Mouse (Mus musculus) MEL (cell line): ENCODE measurements around the gene Rgs6. TPM values are rescaled to one million over a fixed set of nuclear protein-coding genes. Genes with fewer than 3 reads are reported as not detected.

Experiments used
- DNase-seq: peaks from one replicate; pipeline ENCODE4 v3.0.0; 2011; ENCODE audit warnings: low read depth, low spot score
- H3K27ac ChIP-seq: 2 replicates; pipeline ENCODE4 v1.5.1; 2012; ENCODE audit warnings: low read depth, mild to moderate bottlenecking, control low read depth, low read length, moderate library complexity; ENCODE audit not compliant: control insufficient read depth
- H3K27me3 ChIP-seq, 2 experiments: fragments of 150-350 bp in 1 of 2; sonication (generic) in 1 of 2; 2 replicates each; pipeline ENCODE4 v1.6.1; 2012; ENCODE audit warnings: low read length in 2 of 2, mild to moderate bottlenecking in 2 of 2, improper control_type of control experiment in 1 of 2, moderate library complexity in 1 of 2; ENCODE audit not compliant: insufficient read depth in 2 of 2, control insufficient read depth in 1 of 2
- H3K36me3 ChIP-seq, 2 experiments: 2 replicates each; pipeline ENCODE4 v1.6.1; 2012 to 2014; ENCODE audit warnings: low read length in 2 of 2, improper control_type of control experiment in 1 of 2, inconsistent platforms in 1 of 2, mild to moderate bottlenecking in 1 of 2; ENCODE audit not compliant: insufficient read depth in 2 of 2, control insufficient read depth in 1 of 2
- H3K4me1 ChIP-seq, 2 experiments: fragments of 150-350 bp in 1 of 2; sonication (generic) in 1 of 2; 2 replicates each; pipeline ENCODE4 v1.6.1; 2012; ENCODE audit warnings: low read length in 2 of 2, improper control_type of control experiment in 1 of 2, mild to moderate bottlenecking in 1 of 2; ENCODE audit not compliant: insufficient read depth in 2 of 2, control insufficient read depth in 1 of 2
- H3K4me3 ChIP-seq, 2 experiments: fragments of 150-350 bp in 1 of 2; sonication (generic) in 1 of 2; 2 replicates each; pipeline ENCODE4 v1.5.1; 2012; ENCODE audit warnings: low read depth in 2 of 2, low read length in 2 of 2, mild to moderate bottlenecking in 2 of 2, moderate library complexity in 2 of 2, control low read depth in 1 of 2, improper control_type of control experiment in 1 of 2; ENCODE audit not compliant: control insufficient read depth in 1 of 2, insufficient read depth in 1 of 2
- H3K79me2 ChIP-seq: 2 replicates; pipeline ENCODE4 v1.6.1; 2012; ENCODE audit warnings: mild to moderate bottlenecking, low read length, moderate library complexity; ENCODE audit not compliant: control insufficient read depth, poor library complexity, insufficient read depth
- H3K9ac ChIP-seq: 2 replicates; pipeline ENCODE4 v1.6.1; 2012; ENCODE audit warnings: low read depth, mild to moderate bottlenecking, control low read depth, low read length, moderate library complexity; ENCODE audit not compliant: control insufficient read depth, poor library complexity, severe bottlenecking
- H3K9me3 ChIP-seq: fragments of 150-350 bp; sonication (generic); replicated peaks from 2 replicates; pipeline ENCODE4 v1.6.1; 2012; ENCODE audit warnings: mild to moderate bottlenecking, low read length, improper control_type of control experiment, moderate library complexity; ENCODE audit not compliant: insufficient read depth
- BHLHE40 ChIP-seq: IDR thresholded peaks from 2 replicates; pipeline ENCODE4 v1.6.1; 2012; ENCODE audit warnings: low read depth, mild to moderate bottlenecking, inconsistent platforms, low read length, improper control_type of control experiment, borderline replicate concordance
- CTCF ChIP-seq, 3 experiments: IDR thresholded peaks in 2 of 3; conservative IDR thresholded peaks in 1 of 3; 2 replicates each; pipeline ENCODE4 v1.5.1; 2011 to 2012; ENCODE audit warnings: low read length in 3 of 3, low read depth in 2 of 3, mild to moderate bottlenecking in 2 of 3, improper control_type of control experiment in 1 of 3, inconsistent platforms in 1 of 3, mixed read lengths in 1 of 3, moderate library complexity in 1 of 3; ENCODE audit not compliant: control insufficient read depth in 1 of 3, insufficient read depth in 1 of 3, poor library complexity in 1 of 3, severe bottlenecking in 1 of 3
- E2F4 ChIP-seq: IDR thresholded peaks from 2 replicates; pipeline ENCODE4 v1.6.1; 2011; ENCODE audit warnings: low read depth, low read length, improper control_type of control experiment, borderline replicate concordance
- ELF1 ChIP-seq: IDR thresholded peaks from 2 replicates; pipeline ENCODE4 v1.6.1; 2014; ENCODE audit warnings: low read depth, mild to moderate bottlenecking, inconsistent platforms, low read length, improper control_type of control experiment, moderate library complexity
- ETS1 ChIP-seq: IDR thresholded peaks from 2 replicates; pipeline ENCODE4 v1.6.1; 2012; ENCODE audit warnings: low read depth, mild to moderate bottlenecking, inconsistent platforms, low read length, improper control_type of control experiment, moderate library complexity
- GABPA ChIP-seq: IDR thresholded peaks from 2 replicates; pipeline ENCODE4 v1.6.1; 2012; ENCODE audit warnings: low read depth, mild to moderate bottlenecking, inconsistent platforms, low read length, improper control_type of control experiment, moderate library complexity
- JUND ChIP-seq: IDR thresholded peaks from 2 replicates; pipeline ENCODE4 v1.6.1; 2011; ENCODE audit warnings: low read depth, mild to moderate bottlenecking, improper control_type of control experiment, low read length
- MAX ChIP-seq: IDR thresholded peaks from 2 replicates; pipeline ENCODE4 v1.6.1; 2011; ENCODE audit warnings: low read length, improper control_type of control experiment
- MAZ ChIP-seq: IDR thresholded peaks from 2 replicates; pipeline ENCODE4 v1.6.1; 2012; ENCODE audit warnings: low read depth, mild to moderate bottlenecking, inconsistent platforms, low read length, improper control_type of control experiment
- MEF2A ChIP-seq: IDR thresholded peaks from 2 replicates; pipeline ENCODE4 v1.6.1; 2014; ENCODE audit warnings: low read depth, mild to moderate bottlenecking, inconsistent platforms, low read length, improper control_type of control experiment; ENCODE audit not compliant: poor library complexity, insufficient replicate concordance, severe bottlenecking; ENCODE audit errors: extremely low read depth
- MYB ChIP-seq: IDR thresholded peaks from 2 replicates; pipeline ENCODE4 v1.6.1; 2011; ENCODE audit warnings: mild to moderate bottlenecking, low read depth, low read length, improper control_type of control experiment
- NELFE ChIP-seq: IDR thresholded peaks from 2 replicates; pipeline ENCODE4 v1.6.1; 2011; ENCODE audit warnings: low read depth, low read length, improper control_type of control experiment
- NRF1 ChIP-seq: IDR thresholded peaks from 2 replicates; pipeline ENCODE4 v1.6.1; 2014; ENCODE audit warnings: low read depth, mild to moderate bottlenecking, inconsistent platforms, low read length, improper control_type of control experiment, moderate library complexity; ENCODE audit not compliant: poor library complexity, insufficient read depth, severe bottlenecking
- RAD21 ChIP-seq: IDR thresholded peaks from 2 replicates; pipeline ENCODE4 v1.6.1; 2011; ENCODE audit warnings: mild to moderate bottlenecking, low read depth, low read length, improper control_type of control experiment
- SIN3A ChIP-seq: IDR thresholded peaks from 2 replicates; pipeline ENCODE4 v1.6.1; 2012; ENCODE audit warnings: low read length, improper control_type of control experiment, inconsistent platforms
- SMC3 ChIP-seq: IDR thresholded peaks from 2 replicates; pipeline ENCODE4 v1.6.1; 2011; ENCODE audit warnings: low read depth, low read length, improper control_type of control experiment
- TAL1 ChIP-seq: IDR thresholded peaks from 2 replicates; pipeline ENCODE4 v1.6.1; 2012; ENCODE audit warnings: mild to moderate bottlenecking, inconsistent platforms, low read length, moderate library complexity, mixed read lengths
- UBTF ChIP-seq: IDR thresholded peaks from 2 replicates; pipeline ENCODE4 v1.6.1; 2012; ENCODE audit warnings: low read depth, mild to moderate bottlenecking, inconsistent platforms, low read length, improper control_type of control experiment, moderate library complexity, borderline replicate concordance; ENCODE audit not compliant: insufficient read depth
- USF1 ChIP-seq: IDR thresholded peaks from 2 replicates; pipeline ENCODE4 v1.6.1; 2014; ENCODE audit warnings: low read depth, mild to moderate bottlenecking, inconsistent platforms, low read length, improper control_type of control experiment, moderate library complexity
- USF2 ChIP-seq, 2 experiments: IDR thresholded peaks; 2 replicates each; pipeline ENCODE4 v1.6.1; 2011 to 2012; ENCODE audit warnings: improper control_type of control experiment in 2 of 2, low read length in 2 of 2, borderline replicate concordance in 1 of 2, inconsistent platforms in 1 of 2, low read depth in 1 of 2, mild to moderate bottlenecking in 1 of 2; ENCODE audit not compliant: insufficient read depth in 1 of 2
- ZKSCAN1 ChIP-seq: IDR thresholded peaks from 2 replicates; pipeline ENCODE4 v1.6.1; 2012; ENCODE audit warnings: low read depth, mild to moderate bottlenecking, inconsistent platforms, low read length, improper control_type of control experiment, moderate library complexity
- ZNF384 ChIP-seq: IDR thresholded peaks from 2 replicates; pipeline ENCODE4 v1.6.1; 2012; ENCODE audit warnings: low read depth, mild to moderate bottlenecking, inconsistent platforms, low read length, improper control_type of control experiment
- polyA plus RNA-seq, 2 experiments: library from polyadenylated mRNA; stranded (reverse) in 1 of 2; unstranded in 1 of 2; fragments of >175 nt in 1 of 2; fragments of >200 nt in 1 of 2; gene quantifications; 2 replicates each; pipeline versions ENCODE4 v1.2.1 to v1.2.4; 2012; ENCODE audit warnings: low replicate concordance in 2 of 2, low read depth in 1 of 2; ENCODE audit not compliant: insufficient read length in 2 of 2, insufficient read depth in 1 of 2, missing spikeins in 1 of 2
- total RNA-seq: library from RNA; depleted of rRNA; stranded (reverse); fragments of 300-350 nt; gene quantifications from 2 replicates; pipeline ENCODE4 v1.2.3, GENCODE M21; 2012

Gene Rgs6
- total and polyA plus RNA-seq, 3 experiments = not detected

- Histone ChIP-seq H3K27me3 (peaks cover 0 to 1% of the 10 kb centered on the region in 2 experiments; a peak in 2 of 4 replicates), H3K4me3 (no peak overlapping the region), H3K4me1 (peaks cover 4 to 33% of the 10 kb centered on the region in 2 experiments; a peak in 3 of 4 replicates), H3K36me3 (peaks cover 0 to 21% of the 10 kb centered on the region in 2 experiments; a peak in 2 of 4 replicates), H3K27ac (no peak overlapping the region), H3K9me3 (no peaks in the 10 kb centered on the region), H3K9ac (no peak overlapping the region)
- no peak for DNase-seq
- no peak for TF ChIP-seq ZKSCAN1
- no peak for TF ChIP-seq TAL1
- no peak for TF ChIP-seq JUND
- TF ChIP-seq ETS1 = no peak
- no peak for TF ChIP-seq BHLHE40
- no peak for TF ChIP-seq ZNF384
- no peak for TF ChIP-seq USF1
- TF ChIP-seq NELFE = no peak
- TF ChIP-seq SMC3 = no peak
- no peak for TF ChIP-seq MYB
- no peak for TF ChIP-seq UBTF
- TF ChIP-seq GABPA = no peak
- TF ChIP-seq, all 39 proteins: peak for 0
- H3K79me2 ChIP-seq = no peaks in the 10 kb centered on the region
Measured at GRCm38 (mm10) chr12:83145074-83145473, 557.0 kb downstream of the Rgs6 start.

GRCm38 (mm10) chr12:83145902-83146301 lies 557.8 kb downstream of the Rgs6 start:
- Histone ChIP-seq H3K9ac (no peak overlapping the region), H3K27me3 (peaks cover 0 to 1% of the 10 kb centered on the region in 2 experiments; a peak in 2 of 4 replicates), H3K9me3 (no peaks in the 10 kb centered on the region), H3K36me3 (peaks cover 0 to 18% of the 10 kb centered on the region in 2 experiments; a peak in 2 of 4 replicates), H3K4me1 (peaks cover 4 to 32% of the 10 kb centered on the region in 2 experiments; a peak in 3 of 4 replicates), H3K79me2 (no peaks in the 10 kb centered on the region), H3K27ac (no peak overlapping the region), H3K4me3 (no peak overlapping the region)
- DNase-seq = no peak
- TF ChIP-seq JUND (no peak), BHLHE40 (no peak), NRF1 (no peak)

GRCm38 (mm10) chr12:83146917-83147316 lies 558.8 kb downstream of the Rgs6 start:
- Histone ChIP-seq H3K4me3 (no peak overlapping the region), H3K4me1 (peaks cover 4 to 28% of the 10 kb centered on the region in 2 experiments; a peak in 3 of 4 replicates), H3K27me3 (peaks cover 0 to 1% of the 10 kb centered on the region in 2 experiments; a peak in 2 of 4 replicates), H3K9ac (no peak overlapping the region), H3K36me3 (peaks cover 0 to 14% of the 10 kb centered on the region in 2 experiments; a peak in 2 of 4 replicates), H3K27ac (no peak overlapping the region), H3K9me3 (no peaks in the 10 kb centered on the region), H3K79me2 (no peaks in the 10 kb centered on the region)
- no peak for DNase-seq
- TF ChIP-seq ELF1 (no peak), MEF2A (no peak), USF1 (no peak), MAZ (no peak), ZKSCAN1 (no peak), CTCF (IDR thresholded peaks at IDR 0.05 in 2 of 3, conservative IDR thresholded peaks at IDR 0.05 in 1 of 3; ENCODE audit: control insufficient read depth in 1 of 3, insufficient read depth in 1 of 3, low read depth in 2 of 3, low read length in 3 of 3, poor library complexity in 1 of 3, severe bottlenecking in 1 of 3) (no peak), MYB (no peak), TAL1 (no peak), NELFE (no peak), UBTF (no peak), SMC3 (no peak), SIN3A (no peak), MAX (no peak), E2F4 (no peak), RAD21 (no peak), USF2 (IDR thresholded peaks at IDR 0.05; ENCODE audit: borderline replicate concordance in 1 of 2, insufficient read depth in 1 of 2, low read depth in 1 of 2, low read length in 2 of 2) (no peak)
